Mouse (Mus musculus): ENCODE data around the gene Map7d1.

Map7d1 gene

DNA sequence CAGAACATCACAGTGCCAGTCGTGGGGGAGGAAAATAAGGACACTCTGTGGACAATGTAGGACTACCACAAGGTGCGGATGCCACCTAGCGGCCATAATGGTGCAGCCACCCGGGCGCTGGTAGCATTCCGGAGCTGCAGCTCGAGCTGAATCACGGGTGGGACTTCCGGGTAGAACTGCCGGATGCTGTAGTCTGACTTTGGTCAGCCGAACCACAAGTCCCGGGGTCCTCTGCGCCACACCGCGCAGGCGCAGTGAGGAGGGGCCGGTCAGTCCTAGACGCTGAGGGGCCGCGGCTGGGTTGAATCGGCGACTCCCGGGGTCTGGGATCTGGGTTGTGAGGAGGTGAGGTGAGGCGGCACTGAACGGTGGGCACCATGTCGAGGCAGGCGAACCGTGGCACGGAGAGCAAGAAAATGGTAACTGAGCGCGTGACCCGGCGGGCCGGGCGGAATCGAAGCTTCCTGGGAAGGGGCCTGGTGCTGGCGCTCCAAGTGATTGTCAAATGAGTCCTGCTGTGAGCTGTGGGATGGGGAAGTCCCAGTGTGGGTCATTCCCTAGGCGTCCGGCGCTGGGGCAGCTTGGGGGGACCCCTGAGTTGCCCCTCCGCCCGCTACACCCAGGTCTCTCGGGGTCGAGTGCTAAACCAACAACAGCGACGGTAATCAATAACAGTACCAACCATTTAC lies 6.1 kb upstream of the Map7d1 start, which contains the start of gene Trappc3:
Gene Trappc3, plus strand, starts transcription at position 207 of the 689 bp plus-strand sequence.
- DNase-seq, result peak; percentile 99

DNA sequence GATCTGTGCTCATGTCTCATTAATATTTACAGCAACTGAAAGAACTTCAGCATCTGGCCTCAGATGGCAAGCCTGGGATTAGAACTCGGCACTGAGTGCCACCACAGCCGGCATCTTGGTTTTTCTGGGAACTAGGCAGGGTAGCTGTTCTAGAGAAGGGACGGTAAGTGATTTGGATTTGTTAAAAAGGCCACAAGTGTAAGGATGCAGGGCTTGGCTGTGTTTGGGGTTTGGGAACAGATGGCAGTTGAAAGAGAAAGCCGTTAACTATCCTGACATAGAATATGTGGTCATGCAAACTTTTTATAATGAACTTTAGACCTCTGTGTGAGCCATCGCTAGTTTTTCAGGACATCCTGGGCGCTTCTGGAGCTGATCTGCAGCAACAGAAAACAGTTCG lies 5.5 kb upstream of the Map7d1 start:
- DNase-seq, result no peak

DNA sequence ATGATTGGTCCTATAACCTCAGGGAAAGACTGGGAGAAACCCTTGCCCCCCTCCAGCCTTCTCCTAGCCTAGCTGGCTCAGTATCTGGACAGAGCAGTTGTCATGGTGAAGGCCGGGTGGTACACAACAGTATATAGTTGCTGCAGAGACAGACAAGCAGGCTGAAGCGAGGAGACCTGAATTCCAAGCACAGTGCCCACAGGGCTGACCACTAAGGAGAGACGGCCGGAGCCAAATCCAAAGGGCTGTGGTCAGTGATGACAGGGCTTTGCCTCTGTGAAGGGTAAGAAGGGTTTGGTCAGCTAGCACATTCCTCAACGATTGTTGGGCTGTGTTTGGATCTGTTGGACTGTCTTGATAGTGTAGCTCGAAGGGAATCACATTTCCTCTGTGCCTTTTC lies 5.1 kb upstream of the Map7d1 start:
- no peak for DNase-seq

DNA sequence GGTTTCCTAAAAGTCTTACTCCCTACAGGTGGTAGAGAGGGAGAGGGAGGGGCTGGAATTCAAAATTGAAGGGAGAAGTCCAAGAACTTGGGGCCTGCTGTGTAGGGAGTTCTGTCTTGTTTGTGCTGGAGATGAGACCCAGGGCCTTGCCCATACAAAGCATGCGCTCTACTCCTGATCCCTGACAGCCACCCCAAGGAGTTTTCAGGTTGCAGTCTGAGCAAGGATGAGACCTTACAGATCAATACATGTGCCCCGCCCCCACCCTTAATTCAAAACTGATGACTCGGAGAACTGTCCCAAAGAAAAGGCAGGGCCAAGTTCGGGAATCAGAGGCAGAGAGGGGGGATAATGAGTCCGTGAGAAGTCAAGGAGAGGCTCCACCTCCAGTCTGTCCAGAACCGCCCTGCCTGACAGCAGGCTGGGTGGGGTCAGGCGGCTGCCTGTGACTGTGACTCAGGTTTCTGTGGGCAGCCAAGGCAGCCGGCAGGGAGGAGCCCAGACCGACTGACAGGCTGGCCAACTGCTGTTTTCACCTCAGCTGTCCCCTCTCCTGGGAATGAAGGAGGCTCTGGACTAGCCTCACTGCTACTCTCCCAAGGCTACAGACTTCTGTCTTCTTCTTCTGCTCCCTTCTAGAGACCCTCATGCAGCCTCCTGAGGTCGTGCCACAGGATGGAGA lies 4.5 kb upstream of the Map7d1 start:
- DNase-seq, result no peak

DNA sequence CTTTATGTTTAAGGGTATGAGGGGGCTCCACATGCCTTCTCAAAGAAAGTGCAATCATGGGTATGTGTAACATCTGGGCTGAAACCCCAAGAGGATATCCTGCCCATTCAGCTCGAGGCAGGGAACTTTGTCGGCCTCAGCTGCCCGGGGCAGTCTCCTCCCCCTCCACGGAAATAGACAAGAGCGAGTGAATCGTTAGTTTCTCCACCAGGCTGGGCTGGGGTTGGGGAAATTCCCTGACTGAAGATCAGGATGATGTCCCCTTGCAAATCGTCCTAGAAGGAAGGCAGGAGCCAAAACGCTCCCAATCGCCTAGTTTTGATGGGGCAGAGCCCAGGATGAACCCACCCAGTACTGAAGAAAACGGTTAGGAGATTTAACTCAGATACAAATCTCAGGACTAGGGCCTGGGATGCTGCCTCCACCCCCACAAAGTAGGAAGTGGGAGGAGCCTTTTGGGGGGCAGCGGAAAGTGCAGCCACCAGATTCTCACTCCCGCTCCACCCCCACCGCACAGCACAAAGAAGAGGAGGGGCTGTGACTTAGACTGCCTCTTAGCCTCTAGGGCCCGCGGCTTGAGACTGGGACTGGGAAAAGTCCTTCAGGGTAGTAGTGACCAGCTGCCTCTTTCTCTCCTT lies 3.5 kb upstream of the Map7d1 start:
- no peak for DNase-seq

DNA sequence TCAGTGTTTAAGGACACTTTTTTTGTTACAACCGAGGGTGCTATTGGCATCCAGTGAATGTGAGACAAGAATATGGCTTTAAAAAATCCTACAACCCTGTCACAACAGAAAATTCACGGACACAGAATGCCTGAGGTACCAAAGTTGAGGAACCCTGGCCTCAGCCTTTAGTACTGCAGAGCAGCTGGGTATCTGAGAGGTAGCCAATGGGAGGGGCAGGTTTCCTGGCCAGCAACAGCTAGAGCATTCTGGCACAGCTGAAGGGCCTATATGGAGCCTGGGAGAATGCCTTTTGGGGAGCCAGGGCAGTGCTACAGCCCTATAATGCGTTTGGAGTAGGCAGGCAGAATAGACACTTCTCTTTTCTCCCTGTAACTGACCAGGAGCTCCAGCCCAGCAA lies 2.9 kb upstream of the Map7d1 start:
- DNase-seq, result no peak

DNA sequence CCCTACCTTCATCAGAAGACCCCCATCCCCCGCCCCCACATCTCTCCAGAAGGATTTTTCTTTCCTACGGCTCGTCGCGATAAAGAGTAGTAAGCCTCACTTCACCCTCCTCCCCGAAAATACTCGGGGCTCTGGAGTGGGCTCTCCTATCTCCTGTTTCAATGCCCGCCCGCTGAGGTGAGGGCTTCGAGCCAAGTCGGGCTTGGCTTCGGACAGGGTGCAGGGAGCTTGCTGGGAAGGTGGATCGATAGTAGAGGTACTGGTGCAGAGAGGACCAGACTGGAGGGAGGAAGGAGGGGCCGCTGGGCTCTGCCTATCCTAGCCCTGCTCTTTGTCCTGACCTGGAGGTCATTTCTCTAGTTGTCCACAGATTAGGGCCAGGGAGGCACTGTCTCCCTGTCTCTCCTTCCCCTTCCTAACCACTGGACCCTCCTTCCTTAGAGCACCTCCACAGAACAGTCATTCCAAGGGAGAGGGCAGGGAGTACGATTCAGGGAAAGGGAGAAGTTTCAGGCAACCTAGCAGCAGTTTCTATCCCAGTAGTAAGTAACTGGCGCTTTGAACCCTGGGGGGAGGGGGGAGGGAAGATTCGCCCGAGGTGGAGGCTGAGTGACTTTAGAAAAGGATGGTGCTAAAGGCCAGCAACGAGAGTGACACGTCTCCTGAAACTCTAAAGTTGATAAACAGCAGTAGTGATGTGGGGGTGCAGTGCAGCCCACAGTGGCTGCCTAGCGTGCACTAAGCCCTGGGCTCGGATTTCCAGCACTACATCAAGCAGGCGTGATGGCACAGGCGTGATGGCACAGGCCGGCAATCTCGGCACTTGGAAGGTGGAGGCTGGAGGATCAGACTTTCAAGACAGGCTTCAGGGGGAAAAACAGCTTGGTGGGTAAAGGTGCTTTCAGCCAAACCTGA lies 1.1 kb upstream of the Map7d1 start:
- DNase-seq, result no peak

DNA sequence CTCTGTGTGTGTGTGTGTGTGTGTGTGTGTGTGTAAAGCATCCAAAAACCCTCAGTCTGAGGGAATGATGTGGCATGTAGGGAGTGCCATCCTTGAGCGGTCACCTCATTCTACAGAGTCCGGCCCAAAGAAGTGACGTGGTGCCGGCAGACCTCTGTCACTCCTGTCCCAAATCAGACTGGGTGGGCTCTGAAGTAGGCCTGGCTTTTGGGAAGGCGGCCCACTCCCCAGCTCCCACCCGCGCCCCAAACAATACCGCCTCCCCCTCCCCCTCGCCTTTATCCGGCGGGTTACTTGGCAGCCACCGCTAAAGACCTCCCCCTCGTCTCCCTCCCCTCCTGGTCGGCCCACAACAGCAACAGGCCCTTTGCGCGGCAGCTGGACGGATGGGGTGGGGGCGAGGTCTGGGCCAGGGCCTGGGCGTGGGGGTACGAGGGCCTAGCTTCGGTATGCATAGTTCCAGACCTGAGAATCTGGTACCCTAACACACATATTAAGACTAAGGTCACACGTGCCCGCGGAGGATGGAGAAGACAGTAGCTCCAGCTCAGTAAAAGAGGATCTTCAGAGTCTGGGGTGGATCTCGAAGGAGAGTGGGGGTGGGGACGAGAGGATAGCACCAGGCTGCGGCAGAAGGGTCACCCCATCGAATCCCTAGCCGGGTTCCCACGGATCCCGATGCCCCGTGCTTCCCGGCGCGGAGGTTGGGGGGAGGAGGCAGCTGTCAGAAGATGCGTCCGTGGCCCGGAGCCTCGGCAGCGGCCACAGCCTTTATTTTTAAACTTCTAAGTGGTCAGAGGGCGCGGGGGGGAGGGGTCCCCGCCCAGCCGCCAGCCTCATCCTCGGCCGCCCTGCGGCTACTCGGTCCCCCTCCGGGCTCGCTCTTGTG lies 786 bp downstream of the Map7d1 start:
- peak; percentile 59 for DNase-seq

DNA sequence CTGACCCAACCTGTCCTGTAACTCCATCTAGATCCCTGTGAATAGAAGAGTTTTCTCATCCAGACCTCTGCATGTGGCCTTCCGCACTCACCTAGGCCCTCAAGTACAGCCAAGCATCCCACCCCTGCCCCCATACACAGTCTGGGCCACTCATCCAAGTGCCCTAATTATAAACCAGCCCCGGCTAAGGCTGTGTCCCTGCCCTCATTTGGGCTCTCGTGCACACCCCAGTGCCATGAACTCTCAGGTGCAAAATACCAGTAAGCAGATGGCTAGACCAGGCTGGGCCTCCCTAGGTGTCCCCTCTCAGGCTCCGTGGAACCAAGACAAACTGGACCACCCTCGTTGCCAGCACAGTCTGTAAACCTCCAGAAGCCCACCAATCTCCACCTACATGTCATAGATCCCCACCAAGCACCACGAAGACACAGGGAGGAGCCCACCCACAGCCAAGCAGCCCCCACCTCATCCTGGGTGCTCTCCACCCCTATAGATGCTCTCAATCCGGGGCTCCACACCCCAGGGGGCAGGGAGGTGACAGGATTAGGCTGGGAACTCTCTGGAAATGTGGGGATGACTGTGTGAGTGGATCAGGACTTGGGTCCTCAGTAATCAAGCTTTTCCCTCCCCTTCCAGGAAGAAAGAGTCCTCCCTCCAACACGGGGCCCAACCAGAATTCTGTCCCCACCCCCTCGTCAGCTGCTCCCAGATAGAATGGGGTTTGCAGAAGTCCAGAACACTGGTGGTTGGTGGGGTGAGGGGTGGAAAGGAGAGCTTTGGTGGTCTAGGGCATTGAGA lies 1.6 kb downstream of the Map7d1 start:
- DNase-seq, result peak; percentile 74

DNA sequence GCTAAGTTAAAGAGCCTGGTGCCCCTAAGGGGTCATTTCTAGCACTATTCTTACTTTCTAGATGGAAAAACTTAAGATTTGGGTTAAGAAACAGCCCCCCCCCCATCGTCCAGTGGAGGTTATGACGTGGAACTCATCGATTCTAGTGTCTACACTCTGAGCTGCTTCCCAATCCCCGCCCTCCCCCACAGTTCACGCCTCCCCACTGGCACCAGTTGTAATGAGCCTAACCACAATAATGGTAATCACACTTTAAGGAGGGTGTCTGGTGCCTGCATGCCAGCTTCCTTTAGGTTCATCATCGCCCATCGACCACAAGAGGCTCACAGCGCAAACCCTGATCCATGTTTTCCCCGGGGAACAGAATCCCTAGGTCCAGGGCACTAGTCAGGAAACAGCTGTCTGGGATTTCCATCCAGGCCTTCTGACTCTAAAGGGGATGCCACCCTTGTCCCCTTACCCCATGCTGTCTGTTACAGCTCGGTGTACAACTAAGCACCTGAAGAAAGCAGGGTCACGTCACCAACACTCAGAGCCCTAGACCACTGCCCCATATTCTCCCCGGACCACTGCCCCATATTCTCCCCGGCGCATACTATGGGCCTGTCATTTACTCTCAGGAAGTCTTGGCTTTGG lies 2.4 kb downstream of the Map7d1 start:
- no peak for DNase-seq

DNA sequence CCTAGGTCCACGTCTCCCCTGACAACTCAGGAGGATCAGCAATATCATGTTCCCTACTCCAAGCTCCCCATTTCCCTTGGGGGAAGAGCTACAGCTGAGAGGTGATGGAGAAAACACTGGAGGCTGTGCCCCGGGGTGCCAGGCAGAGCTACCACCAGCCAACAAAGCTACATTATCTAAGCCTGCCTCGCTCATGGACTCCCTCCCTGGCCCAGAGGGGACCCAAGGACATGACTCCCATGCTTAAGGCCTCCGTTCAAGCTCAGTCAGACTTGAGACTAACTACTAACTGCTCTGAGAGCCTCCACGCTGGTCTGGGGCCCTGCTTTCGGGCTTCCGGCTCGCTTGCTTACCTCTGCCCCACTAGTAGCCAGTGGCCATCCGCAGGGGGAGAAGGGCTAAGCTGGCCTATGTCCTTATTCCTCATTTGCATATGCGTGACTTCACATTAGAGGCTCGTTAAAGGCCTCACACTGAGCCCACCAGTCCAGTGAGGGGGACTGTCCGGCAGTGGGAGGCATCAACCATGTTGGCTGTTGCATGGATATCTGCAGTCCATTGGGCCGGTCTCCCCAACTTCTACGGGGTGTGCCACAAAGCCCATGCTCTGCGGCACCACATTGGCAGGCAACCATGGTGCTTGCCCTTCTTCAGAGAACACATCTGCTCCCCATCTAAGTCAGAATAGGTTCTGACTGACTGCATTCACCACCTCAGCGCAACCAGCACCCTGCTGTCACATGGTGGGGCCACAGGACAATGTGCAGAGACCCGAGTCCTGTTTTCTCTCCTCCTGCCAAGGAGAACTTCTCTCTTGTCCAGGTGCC lies 3.5 kb downstream of the Map7d1 start:
- no peak for DNase-seq

DNA sequence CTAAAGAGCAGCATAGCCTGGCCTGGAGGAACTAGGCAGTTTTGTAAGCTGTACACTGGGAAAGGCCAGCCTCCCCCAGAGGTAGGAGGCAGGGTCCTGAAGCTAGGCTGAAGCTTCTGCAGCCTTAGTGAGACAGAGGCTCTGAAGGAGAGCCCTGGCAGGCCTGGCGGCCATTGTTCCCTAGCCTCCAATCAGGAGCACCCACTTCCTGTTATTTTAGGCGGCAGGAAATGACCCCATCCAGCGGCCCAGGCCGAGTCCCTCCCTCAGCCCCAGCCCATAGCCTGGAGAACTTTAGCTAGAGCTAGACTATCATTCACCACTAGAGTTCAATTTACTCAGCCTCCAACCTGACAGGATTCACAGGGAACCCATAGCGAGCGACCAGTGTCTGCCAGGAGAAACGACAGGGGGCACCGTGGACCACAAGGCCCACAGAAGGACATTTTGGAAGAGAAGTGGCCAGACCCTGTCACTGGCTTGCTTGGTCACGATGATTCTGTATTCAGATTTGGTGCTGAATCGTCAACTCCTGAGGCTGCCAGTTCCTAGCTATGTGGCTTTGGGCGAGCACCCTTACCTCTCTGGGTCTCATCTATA lies 4.4 kb downstream of the Map7d1 start:
- DNase-seq, result no peak

DNA sequence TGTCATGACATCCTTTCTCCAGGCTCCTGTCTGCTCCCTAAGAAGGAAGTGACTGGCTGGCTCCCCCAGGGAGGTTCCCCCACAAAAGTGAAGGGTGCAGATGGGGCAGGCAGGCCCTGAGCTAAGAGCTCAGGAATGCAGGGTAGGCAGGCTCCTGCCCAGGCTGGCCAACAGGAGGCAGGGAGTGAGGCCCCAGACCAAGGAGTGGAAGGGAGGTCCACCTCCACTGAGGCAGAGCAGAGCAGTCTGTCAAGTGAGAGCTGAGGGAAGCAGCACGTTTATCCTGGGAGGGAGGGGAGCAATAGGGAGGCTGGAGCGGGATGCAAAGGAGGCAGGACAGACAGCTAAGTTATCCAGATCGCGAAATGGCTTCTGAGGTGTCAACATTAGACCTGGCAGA lies 5.5 kb downstream of the Map7d1 start:
- DNase-seq, result no peak

DNA sequence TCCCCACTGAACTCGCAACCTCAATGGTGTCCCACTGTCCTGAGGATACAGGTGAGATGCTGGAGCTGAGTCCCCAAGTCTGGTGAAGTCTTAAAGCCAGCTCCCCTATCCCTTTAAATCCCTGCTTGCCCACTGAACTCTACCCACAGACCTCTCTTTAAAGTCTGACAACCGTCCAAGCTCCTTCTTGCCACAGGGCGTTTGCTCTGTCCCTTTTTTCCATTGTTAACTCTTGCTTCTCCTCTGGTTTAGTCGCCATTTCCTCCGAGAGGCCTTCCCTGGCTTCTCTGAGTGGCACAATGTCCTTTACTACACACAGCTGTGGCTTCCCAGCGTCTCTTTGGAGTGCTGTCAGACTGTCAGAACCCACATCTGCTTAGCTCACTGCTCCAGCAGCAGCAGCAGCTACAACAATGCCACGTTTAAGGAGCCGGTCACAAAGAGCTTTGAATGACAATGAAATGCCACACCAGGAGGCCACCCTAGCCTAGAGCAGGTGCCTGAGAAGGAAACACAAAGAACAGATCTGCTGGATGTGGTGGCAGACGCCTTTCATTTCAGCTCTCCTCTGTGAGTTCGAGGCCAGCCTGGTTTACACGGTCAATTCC lies 7.8 kb downstream of the Map7d1 start:
- DNase-seq, result no peak

DNA sequence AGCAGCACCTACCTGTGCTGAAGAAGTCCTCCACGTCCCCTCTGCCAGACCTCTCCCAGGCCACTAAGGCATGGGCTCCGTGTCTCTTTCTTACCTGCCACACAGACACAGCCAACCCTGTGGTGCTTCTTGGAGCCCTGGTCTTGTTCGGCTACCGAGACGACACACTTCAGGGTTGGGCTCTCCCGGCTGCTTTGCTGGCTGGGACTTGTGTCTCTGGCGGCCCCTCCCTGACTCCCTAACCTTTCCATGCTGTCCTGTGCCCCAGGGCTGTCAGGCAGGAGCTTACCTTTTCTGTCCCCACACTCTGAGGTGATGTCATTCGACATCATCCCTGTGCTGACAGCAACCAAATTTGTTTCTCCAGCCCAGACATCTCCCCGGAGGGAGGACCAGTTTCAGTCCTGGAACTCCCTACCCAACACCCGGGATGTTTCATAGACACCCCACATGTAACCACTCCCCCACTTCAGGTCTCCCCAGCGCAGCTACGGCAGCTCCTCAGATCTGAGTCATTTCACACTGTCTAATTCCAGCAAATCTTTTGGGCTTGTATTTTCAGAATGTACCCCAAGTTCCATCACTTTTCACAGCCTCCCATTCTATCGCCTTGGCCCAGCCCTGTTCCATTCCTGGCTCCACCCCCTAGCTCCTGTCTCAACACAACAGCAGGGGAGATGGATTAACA lies 9.8 kb downstream of the Map7d1 start:
- DNase-seq, result peak; percentile 65

DNA sequence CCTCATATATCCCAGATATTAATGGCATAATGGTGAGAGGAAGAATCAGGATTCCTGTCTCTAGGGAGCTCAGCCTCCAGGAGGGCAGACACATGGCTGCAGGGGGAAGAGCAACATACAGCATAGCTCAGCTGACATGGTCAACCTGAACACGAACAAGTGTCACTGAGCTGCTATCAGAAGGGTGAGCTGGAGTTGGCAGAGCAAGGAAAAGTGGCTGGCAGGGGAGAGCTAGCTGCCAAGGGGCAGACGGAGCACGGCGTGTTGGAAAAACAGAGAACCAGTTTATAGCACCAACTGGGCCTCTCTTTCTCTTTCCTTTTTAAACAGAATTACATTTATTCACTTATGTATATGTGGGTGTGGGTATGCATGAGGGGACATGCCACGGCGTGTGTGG lies 13.6 kb downstream of the Map7d1 start:
- no peak for DNase-seq

DNA sequence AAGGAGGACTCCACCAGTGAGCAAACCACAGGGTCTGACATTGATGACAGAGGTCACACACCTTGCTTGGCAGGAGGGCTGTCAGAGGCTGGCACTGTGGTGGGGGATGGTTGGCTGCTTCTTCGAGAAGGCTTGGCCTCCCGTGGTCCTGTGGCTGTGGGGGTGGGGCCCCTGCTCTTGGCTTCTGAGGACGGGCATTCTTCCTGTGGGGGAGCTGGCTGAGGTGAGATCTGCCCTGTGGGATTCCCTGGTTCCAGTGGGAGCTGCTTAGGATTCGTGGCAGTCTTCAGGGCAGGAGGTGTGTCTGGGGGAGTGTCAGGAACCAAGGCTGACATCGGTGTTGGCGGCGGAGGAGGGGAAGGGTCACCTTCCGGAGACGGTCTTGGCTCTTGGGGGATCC lies 14.2 kb downstream of the Map7d1 start:
- DNase-seq, result peak; percentile 6

DNA sequence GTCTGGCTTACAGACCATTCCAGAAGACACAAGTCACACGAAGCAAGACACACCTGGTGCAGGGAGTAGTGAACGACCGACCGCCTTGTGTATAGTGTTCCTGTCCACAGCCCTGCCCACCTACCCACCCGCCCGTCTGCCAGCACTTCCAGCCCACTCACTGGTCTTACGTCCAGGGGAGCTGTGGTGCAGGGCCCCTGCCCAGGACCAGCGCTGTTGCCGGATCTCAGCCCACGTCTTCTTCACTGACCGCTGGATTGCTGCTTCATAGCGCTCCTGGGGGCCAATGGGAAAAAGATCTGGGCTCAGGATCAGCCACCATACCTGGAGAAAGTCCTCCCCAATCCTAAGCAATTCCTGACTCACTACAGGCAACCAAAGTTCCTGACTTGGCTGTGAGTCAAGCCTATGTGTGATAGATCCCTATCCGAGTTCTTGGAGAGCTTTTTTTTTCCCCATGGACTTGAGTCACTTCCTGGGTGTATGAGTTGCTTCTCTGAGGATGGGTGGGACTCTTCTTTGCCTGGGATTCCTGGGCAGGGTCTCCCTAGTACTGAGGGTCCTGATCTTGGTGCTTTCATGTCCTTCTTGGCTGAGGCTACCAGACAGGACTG lies 16.2 kb downstream of the Map7d1 start:
- peak; percentile 21 for DNase-seq
